Mouse (Mus musculus) liver, embryonic 16.5 days (tissue): ENCODE measurements around the gene Gorasp1. TPM values are rescaled to one million over a fixed set of nuclear protein-coding genes. Genes with fewer than 3 reads are reported as not detected.

Source experiments
- polyA plus RNA-seq: library from polyadenylated mRNA; unstranded; fragments of >200 nt; fragmentation: Nextera tagmentation; extraction: Ambion mirVana; gene quantifications from 2 replicates; pipeline ENCODE4 v1.2.1, GENCODE M21; 2015

Gene Gorasp1
- polyA plus RNA-seq, 1 experiment from 2014 or later: 10.6 TPM

Other genes with a start within 250 kb of the Gorasp1 start
- gene Scn10a, start 218.2 kb downstream of the Gorasp1 start, polyA plus RNA-seq: 0.02 TPM in 1 of 2 replicates, not detected in the other
- gene Scn11a, start 112.1 kb downstream of the Gorasp1 start, polyA plus RNA-seq: 0.02 and 0.04 TPM in 2 replicates
- gene Wdr48, start 42.7 kb downstream of the Gorasp1 start, polyA plus RNA-seq: 19.4 and 21.1 TPM in 2 replicates
- gene Ttc21a, start within 50 bp of the Gorasp1 start, polyA plus RNA-seq: 0.08 and 0.21 TPM in 2 replicates
- 2.5 and 3.3 TPM in 2 replicates for gene Csrnp1, start 47.1 kb upstream of the Gorasp1 start, polyA plus RNA-seq
- 0.15 and 0.26 TPM in 2 replicates for gene Xirp1, start 86.0 kb upstream of the Gorasp1 start, polyA plus RNA-seq
- 3.1 and 3.2 TPM in 2 replicates for gene Cx3cr1, start 132.3 kb upstream of the Gorasp1 start, polyA plus RNA-seq
- gene Ccr8, start 154.5 kb upstream of the Gorasp1 start, polyA plus RNA-seq: 0.07 TPM in 1 of 2 replicates, not detected in the other
- gene Slc25a38, start 172.8 kb upstream of the Gorasp1 start, polyA plus RNA-seq: 113 and 118 TPM in 2 replicates
- gene Rpsa, start 190.1 kb upstream of the Gorasp1 start, polyA plus RNA-seq: 727 and 769 TPM in 2 replicates
- gene Mobp, start 212.1 kb upstream of the Gorasp1 start, polyA plus RNA-seq: not detected in 2 replicates